Mouse (Mus musculus) liver, embryonic 16.5 days (tissue): ENCODE data around the gene Gm49318. TPM values are rescaled to one million over a fixed set of nuclear protein-coding genes. Genes with fewer than 3 reads are reported as not detected.

Source experiments
- ATAC-seq: fragments of 200-750 bp; cut with Nextera tagmentation; 2 replicates; pipeline ENCODE4 v1.8.0; 2017; ENCODE audit warnings: low read depth, mild to moderate bottlenecking, moderate number of reproducible peaks, moderate library complexity
- H3K27ac ChIP-seq: fragments of 300-500 bp; sonication (generic); 2 replicates; pipeline ENCODE4 v1.5.1; 2014; ENCODE audit warnings: mild to moderate bottlenecking, low read length
- H3K27me3 ChIP-seq: fragments of 300-500 bp; sonication (generic); 2 replicates; pipeline ENCODE4 v1.6.1; 2014; ENCODE audit warnings: low read depth, low read length, mixed read lengths; ENCODE audit not compliant: control insufficient read depth, insufficient read depth
- H3K36me3 ChIP-seq: fragments of 300-500 bp; sonication (generic); 2 replicates; pipeline ENCODE4 v1.6.1; 2014; ENCODE audit warnings: mild to moderate bottlenecking; ENCODE audit not compliant: control insufficient read depth, insufficient read depth
- H3K4me1 ChIP-seq: fragments of 300-500 bp; sonication (generic); 2 replicates; pipeline ENCODE4 v1.6.1; 2014; ENCODE audit warnings: low read depth, low read length, mixed read lengths; ENCODE audit not compliant: control insufficient read depth
- H3K4me2 ChIP-seq: fragments of 300-500 bp; sonication (generic); 2 replicates; pipeline ENCODE4 v1.6.1; 2014; ENCODE audit warnings: low read depth, low read length, mixed read lengths
- H3K4me3 ChIP-seq: fragments of 300-500 bp; sonication (generic); 2 replicates; pipeline ENCODE4 v1.5.1; 2014; ENCODE audit warnings: low read depth, mild to moderate bottlenecking, low read length
- H3K9ac ChIP-seq: fragments of 300-500 bp; sonication (generic); 2 replicates; pipeline ENCODE4 v1.6.1; 2014; ENCODE audit warnings: low read depth, low read length
- H3K9me3 ChIP-seq: fragments of 300-500 bp; sonication (generic); replicated peaks from 2 replicates; pipeline ENCODE4 v1.6.1; 2016; ENCODE audit warnings: low read length; ENCODE audit not compliant: control insufficient read depth
- WGBS: fragments of 180-500 bp; shearing (Covaris S2); extraction: QIAGEN DNeasy Blood & Tissue Kit; methylation state at CpG from one replicate; pipeline ENCODE4 v1.1.7; 2014; ENCODE audit not compliant: insufficient replicate concordance; 5-methylcytosine and 5-hydroxymethylcytosine counted together
- polyA plus RNA-seq: library from polyadenylated mRNA; unstranded; fragments of >200 nt; fragmentation: Nextera tagmentation; extraction: Ambion mirVana; gene quantifications from 2 replicates; pipeline ENCODE4 v1.2.1, GENCODE M21; 2015

The Gm49318 gene
- polyA plus RNA-seq, 1 experiment from 2014 or later: not detected

DNA sequence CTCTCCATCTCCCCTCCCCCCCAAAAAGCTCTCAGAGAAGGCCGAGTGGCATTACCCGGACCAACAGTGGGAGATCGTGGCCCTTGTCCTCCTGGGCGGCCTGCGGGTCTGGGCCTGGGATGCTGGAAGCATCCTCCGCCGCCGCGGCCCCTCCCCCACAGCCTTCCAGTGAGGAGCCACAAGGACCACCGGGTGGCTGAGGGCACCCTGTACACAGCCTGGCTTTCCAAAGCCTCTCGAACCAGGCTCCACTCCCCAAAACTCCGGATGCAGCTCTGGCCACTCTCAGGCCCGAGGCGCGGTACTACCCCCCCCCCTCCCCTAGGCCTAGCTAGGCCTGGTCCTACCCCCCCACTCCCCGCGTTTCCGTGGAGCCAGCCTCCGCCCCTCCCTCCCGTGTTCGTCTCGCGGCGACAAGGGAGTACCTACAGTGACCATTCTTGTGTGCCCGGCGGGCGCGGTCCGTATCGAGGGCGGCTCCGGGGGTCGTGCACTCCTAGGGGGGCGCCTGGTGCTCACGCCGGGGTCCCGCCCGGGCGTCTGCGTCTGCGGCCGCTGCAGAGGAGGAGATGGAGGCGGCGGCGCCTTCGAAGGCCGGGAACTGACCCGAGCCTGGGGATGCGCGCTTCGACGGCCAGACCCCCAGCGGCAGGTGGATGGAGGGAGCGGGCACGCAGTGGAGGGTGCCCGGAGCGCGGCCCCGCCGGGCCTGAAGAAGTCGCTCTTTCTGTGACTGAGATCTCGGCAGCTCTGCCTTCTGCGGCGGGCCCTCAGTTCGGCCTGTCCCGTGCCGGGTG, 19.7 kb downstream of the Gm49318 start:
- Histone ChIP-seq H3K9me3 (no peaks in the 10 kb centered on the region), H3K36me3 (no peaks in the 10 kb centered on the region), H3K4me3 (peak overlapping the region; percentile 33), H3K4me2 (peak overlapping the region; percentile 56), H3K27ac (no peak overlapping the region), H3K4me1 (peaks cover 28% of the 10 kb centered on the region), H3K9ac (no peak overlapping the region), H3K27me3 (peaks cover 62% of the 10 kb centered on the region)
- 2% methylated on average over 65 of the region's 67 CpGs for whole genome bisulfite sequencing
- no peak for ATAC-seq

GRCm38 (mm10) chr9:22050351-22050889, 20.6 kb downstream of the Gm49318 start:
- no peaks in the 10 kb centered on the region for H3K9me3 ChIP-seq
- peak overlapping the region; percentile 33 for H3K4me3 ChIP-seq
- ATAC-seq: peak; percentile 62
- H3K4me1 ChIP-seq: peaks cover 28% of the 10 kb centered on the region
- H3K9ac ChIP-seq: no peak overlapping the region
- H3K4me2 ChIP-seq: peak overlapping the region; percentile 56
- no peak overlapping the region for H3K27ac ChIP-seq
- peaks cover 62% of the 10 kb centered on the region for H3K27me3 ChIP-seq
- no peaks in the 10 kb centered on the region for H3K36me3 ChIP-seq
- under 1% methylated on average over 40 of the region's 43 CpGs for WGBS

DNA sequence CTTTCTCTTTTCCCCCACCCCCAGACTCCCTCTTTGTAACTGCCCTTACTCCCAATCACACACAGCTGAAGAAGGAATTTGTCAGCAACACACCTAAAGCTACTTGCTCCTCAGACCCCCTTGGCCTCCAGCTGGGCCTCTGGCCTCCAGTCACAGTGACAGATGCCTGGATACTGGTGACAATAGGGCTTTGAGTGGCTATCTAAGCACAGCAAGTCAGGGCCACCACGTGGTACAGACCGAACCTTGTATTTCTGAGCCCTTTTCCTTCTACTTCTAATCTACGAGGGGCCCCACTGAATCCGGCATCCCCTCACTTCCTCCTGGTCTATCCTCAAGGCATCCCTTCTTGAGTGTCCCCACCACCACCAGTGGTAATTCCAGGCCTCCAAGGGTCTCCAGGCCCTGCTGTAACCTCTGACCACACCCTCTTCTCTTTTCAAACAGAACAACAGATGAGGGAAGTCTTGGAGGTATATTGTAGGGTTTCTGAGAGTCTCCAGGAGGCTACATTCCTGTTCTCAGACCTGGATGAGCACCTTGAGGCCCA, 21.3 kb downstream of the Gm49318 start:
- no peak overlapping the region for H3K4me3 ChIP-seq
- no peaks in the 10 kb centered on the region for H3K36me3 ChIP-seq
- no peak overlapping the region for H3K27ac ChIP-seq
- H3K9ac ChIP-seq: no peak overlapping the region
- no peaks in the 10 kb centered on the region for H3K9me3 ChIP-seq
- H3K4me1 ChIP-seq: peaks cover 23% of the 10 kb centered on the region
- WGBS: 46% methylated on average over 4 of the region's 4 CpGs
- H3K27me3 ChIP-seq: peaks cover 62% of the 10 kb centered on the region
- no peak overlapping the region for H3K4me2 ChIP-seq
- ATAC-seq: no peak

DNA sequence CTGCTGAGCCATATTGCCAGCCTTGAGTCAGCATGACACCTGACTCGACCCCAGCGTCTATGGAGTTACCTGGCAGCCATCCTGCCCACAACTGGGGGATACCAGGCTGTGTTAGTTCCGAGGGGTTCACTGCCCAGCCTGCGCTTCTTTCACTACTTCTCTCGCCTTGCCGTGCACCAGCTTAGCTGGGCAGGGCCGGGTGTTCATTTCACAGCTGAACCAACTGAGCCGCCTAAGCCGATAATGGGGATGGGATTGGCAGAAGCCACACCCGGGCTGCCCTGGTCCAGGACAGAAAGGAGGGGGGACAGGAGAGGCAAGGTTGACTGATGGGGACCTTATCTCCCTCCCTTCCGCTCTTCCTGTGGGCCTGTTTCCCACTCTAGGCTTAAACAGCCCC, 21.7 kb downstream of the Gm49318 start:
- ATAC-seq: no peak
- Histone ChIP-seq H3K4me3 (no peak overlapping the region), H3K27ac (no peak overlapping the region), H3K9ac (no peak overlapping the region), H3K9me3 (no peaks in the 10 kb centered on the region), H3K27me3 (peaks cover 58% of the 10 kb centered on the region), H3K4me1 (peaks cover 18% of the 10 kb centered on the region), H3K4me2 (no peak overlapping the region), H3K36me3 (no peaks in the 10 kb centered on the region)
- WGBS: 54% methylated on average over 11 of the region's 11 CpGs

DNA sequence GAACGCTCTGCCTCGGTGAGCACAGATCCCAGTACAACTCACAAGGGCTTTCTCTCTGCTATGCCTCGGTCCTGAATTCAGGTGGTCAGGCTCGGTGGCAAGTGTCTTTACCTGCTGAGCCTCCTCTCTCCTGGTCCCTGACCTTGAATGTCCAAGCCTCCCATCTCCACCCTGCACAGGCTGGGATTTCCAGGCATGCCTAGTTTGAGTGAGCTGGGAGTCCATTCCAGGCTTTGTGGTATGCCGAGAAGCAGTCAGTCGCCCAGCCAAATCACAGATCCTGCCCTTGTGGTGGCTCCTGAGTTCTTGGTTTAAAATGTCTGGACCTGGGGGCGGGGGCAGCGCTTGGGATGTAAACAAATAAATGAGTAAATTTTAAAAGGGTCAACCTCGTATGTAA, 23.7 kb downstream of the Gm49318 start:
- 39% methylated on average over 9 of the region's 9 CpGs for WGBS
- Histone ChIP-seq H3K4me1 (peaks cover 18% of the 10 kb centered on the region), H3K27me3 (peaks cover 39% of the 10 kb centered on the region), H3K36me3 (no peaks in the 10 kb centered on the region), H3K27ac (no peak overlapping the region), H3K9me3 (no peaks in the 10 kb centered on the region), H3K4me3 (no peak overlapping the region), H3K4me2 (no peak overlapping the region), H3K9ac (no peak overlapping the region)
- no peak for ATAC-seq

DNA sequence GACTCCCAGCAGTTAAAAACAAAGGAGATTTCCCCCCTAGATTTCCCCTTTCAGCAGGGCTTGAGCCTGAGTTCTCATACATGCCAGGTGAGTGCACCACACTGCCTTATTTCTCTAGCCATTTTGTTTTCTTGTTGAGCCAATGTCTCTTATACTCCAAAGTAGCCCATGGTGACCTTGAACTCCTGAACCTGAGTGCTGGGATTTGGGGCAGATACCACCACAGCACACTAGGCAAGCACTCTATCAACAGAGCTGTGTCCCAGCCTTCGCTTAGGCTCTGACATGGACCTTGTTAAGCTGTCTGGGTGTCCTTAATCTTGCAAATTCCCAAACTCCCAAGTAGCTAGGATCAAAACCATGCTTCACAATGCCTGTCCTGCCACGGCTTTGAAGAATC, 29.2 kb downstream of the Gm49318 start:
- WGBS: 50% methylated on average over 2 of the region's 2 CpGs
- Histone ChIP-seq H3K9ac (no peak overlapping the region), H3K4me3 (no peak overlapping the region), H3K36me3 (no peaks in the 10 kb centered on the region), H3K4me2 (no peak overlapping the region), H3K9me3 (no peaks in the 10 kb centered on the region), H3K4me1 (no peaks in the 10 kb centered on the region), H3K27ac (no peak overlapping the region), H3K27me3 (no peaks in the 10 kb centered on the region)
- ATAC-seq: no peak

DNA sequence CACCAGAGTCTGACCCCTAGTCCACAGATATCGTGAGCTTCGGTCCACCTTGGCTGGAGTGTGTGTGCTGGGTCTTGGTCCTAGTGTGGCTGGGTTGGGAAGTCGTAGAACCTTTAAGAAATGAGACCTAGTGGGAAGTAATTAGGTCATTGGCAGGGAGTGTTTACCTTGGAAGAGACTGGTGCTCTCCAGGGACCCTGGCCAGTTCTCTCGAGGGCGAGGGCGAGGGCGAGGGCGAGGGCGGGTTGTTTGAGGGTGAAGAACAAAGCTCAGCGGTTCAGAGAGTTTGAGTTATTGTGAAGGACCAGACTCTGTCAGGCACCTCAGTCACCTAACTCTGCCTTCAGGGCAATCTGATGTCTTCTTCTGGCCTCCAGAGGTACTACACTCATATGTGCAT, 33.2 kb downstream of the Gm49318 start:
- no peak overlapping the region for H3K4me2 ChIP-seq
- no peak overlapping the region for H3K4me3 ChIP-seq
- H3K4me1 ChIP-seq: no peaks in the 10 kb centered on the region
- no peaks in the 10 kb centered on the region for H3K9me3 ChIP-seq
- WGBS: 69% methylated on average over 10 of the region's 10 CpGs
- ATAC-seq: no peak
- H3K27ac ChIP-seq: no peak overlapping the region
- no peak overlapping the region for H3K9ac ChIP-seq
- no peaks in the 10 kb centered on the region for H3K27me3 ChIP-seq
- no peaks in the 10 kb centered on the region for H3K36me3 ChIP-seq

- Histone ChIP-seq H3K4me2 (no peak overlapping the region), H3K4me1 (no peaks in the 10 kb centered on the region), H3K36me3 (no peaks in the 10 kb centered on the region), H3K27me3 (no peaks in the 10 kb centered on the region), H3K4me3 (no peak overlapping the region), H3K27ac (no peak overlapping the region), H3K9me3 (no peaks in the 10 kb centered on the region), H3K9ac (no peak overlapping the region)
- no peak for ATAC-seq
- 53% methylated on average over 6 of the region's 6 CpGs for WGBS
These were observed 35.6 kb downstream of the Gm49318 start for GRCm38 (mm10) chr9:22035300-22036044.

DNA sequence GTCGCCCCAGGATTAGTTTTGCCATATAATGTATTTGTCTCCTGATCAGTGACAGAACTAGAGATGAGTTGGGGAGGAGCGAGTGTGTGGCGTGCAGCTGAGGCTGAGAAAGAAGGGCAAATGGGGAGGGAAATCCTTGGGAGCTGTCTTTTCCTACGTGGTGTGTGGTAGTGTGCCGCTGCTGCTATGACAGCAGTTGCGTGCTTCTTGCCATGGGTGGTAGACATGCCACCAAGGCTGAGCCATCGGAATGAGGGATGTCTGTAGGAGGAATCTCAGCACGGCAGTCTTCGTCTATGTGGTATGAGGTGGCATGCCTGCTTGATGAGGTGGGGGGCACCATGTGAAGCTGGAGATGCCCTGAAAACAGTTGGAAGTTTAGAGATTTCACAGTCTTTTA, 40.7 kb downstream of the Gm49318 start:
- H3K9me3 ChIP-seq: no peaks in the 10 kb centered on the region
- no peak overlapping the region for H3K4me2 ChIP-seq
- H3K27me3 ChIP-seq: no peaks in the 10 kb centered on the region
- H3K36me3 ChIP-seq: no peaks in the 10 kb centered on the region
- no peak overlapping the region for H3K27ac ChIP-seq
- no peak overlapping the region for H3K9ac ChIP-seq
- 72% methylated on average over 9 of the region's 9 CpGs for WGBS
- no peak for ATAC-seq
- H3K4me1 ChIP-seq: no peaks in the 10 kb centered on the region
- no peak overlapping the region for H3K4me3 ChIP-seq
